In genomic region chr9:55482116-55482515, GRCm38 (mm10) we compare ENCODE assay signal across 15 mouse cellular contexts. TPM values are rescaled to one million over a fixed set of nuclear protein-coding genes. Genes with fewer than 3 reads are reported as not detected.
DNase-seq lines count a peak whose midpoint lies in the region; ATAC-seq and TF ChIP-seq lines count a peak whose summit lies in the region.
"Had no signal": no experiment of that assay in that cellular context is flagged by ENCODE, and none has a peak within 500 bp of the region (broad histone marks: within the 10 kb centered on the region; RNA-seq: fewer than 3 reads in every experiment).

No protein-coding gene starts in this region.

- no peaks in the 10 kb centered on the region for H3K4me1 ChIP-seq in kidney, adult 2 months (ENCODE audit: control insufficient read depth, insufficient read depth, low read length)
- H3K4me1 ChIP-seq in kidney, embryonic 14.5 days (ENCODE audit: control insufficient read depth, insufficient read depth, low read length) = no peaks in the 10 kb centered on the region
- H3K4me1 ChIP-seq in midbrain, embryonic 14.5 days (ENCODE audit: control insufficient read depth, insufficient read depth, low read length) = no peaks in the 10 kb centered on the region
- H3K4me1 ChIP-seq: heart, embryonic 10.5 days; hindbrain, embryonic 15.5 days; midbrain, embryonic 13.5 days had no signal

- no peak overlapping the region for H3K4me2 ChIP-seq in kidney, embryonic 14.5 days (replicated peaks; ENCODE audit: low read depth, low read length)
- H3K4me2 ChIP-seq in midbrain, embryonic 14.5 days (ENCODE audit: low read length) = no peak overlapping the region
- H3K4me2 ChIP-seq: hindbrain, embryonic 15.5 days; midbrain, embryonic 13.5 days had no signal

- peak; percentile 40 for DNase-seq in adrenal gland, postnatal 14 days
- no peak for DNase-seq in adrenal gland, postnatal 4 days (ENCODE audit: low spot score in 2 of 2)
- peak; percentile 57 for DNase-seq in kidney, adult 2 months
- DNase-seq in lung, postnatal 10 days = peak; percentile 13
- DNase-seq in lung, postnatal 4 days = no peak
- DNase-seq in kidney, postnatal 36 days = peak; percentile 41 to 42
- no peak for DNase-seq in midbrain, embryonic 14.5 days
- DNase-seq: cerebellum, adult 9-11 months; lung, postnatal 14 days had no signal

- H3K36me3 ChIP-seq in kidney, adult 2 months (ENCODE audit: control insufficient read depth, insufficient read depth, low read length) = peaks cover 2% of the 10 kb centered on the region
- peaks cover 19% of the 10 kb centered on the region; the same call in 1 of the 2 replicates for H3K36me3 ChIP-seq in kidney, embryonic 14.5 days (ENCODE audit: control insufficient read depth, insufficient read depth, low read length)
- peaks cover 8% of the 10 kb centered on the region; the same call in 1 of the 2 replicates for H3K36me3 ChIP-seq in midbrain, embryonic 14.5 days (ENCODE audit: control insufficient read depth, insufficient read depth, low read length)
- H3K36me3 ChIP-seq: midbrain, embryonic 13.5 days had no signal

- H3K27ac ChIP-seq in kidney, adult 2 months (ENCODE audit: insufficient read depth, low read depth, low read length) = no peak overlapping the region
- no peak overlapping the region for H3K27ac ChIP-seq in kidney, embryonic 14.5 days (ENCODE audit: low read depth, low read length)
- no peak overlapping the region for H3K27ac ChIP-seq in midbrain, embryonic 14.5 days (replicated peaks; ENCODE audit: low read depth, low read length)
- H3K27ac ChIP-seq: heart, embryonic 10.5 days; hindbrain, embryonic 15.5 days; midbrain, embryonic 13.5 days had no signal

- no peak for TF ChIP-seq POLR2A in kidney, adult 2 months (IDR thresholded peaks at IDR 0.05; ENCODE audit: low read depth, low read length)

- WGBS in kidney, adult 2 months = 34% methylated on average over 2 of the region's 2 CpGs
- WGBS in kidney, embryonic 14.5 days = 48% methylated on average over 2 of the region's 2 CpGs
- 80% methylated on average over 2 of the region's 2 CpGs for WGBS in midbrain, embryonic 14.5 days

- TF ChIP-seq CTCF in kidney, adult 2 months (conservative IDR thresholded peaks at IDR 0.05; ENCODE audit: insufficient read depth, insufficient read length, low read depth, low read length) = no peak

- ATAC-seq in kidney, embryonic 14.5 days (ENCODE audit: low FRiP score, low TSS enrichment) = no peak
- ATAC-seq in midbrain, embryonic 14.5 days (ENCODE audit: low FRiP score, low TSS enrichment) = no peak
- ATAC-seq: midbrain, embryonic 13.5 days had no signal

- no peak overlapping the region for H3K9ac ChIP-seq in kidney, embryonic 14.5 days (ENCODE audit: low read depth, low read length)
- H3K9ac ChIP-seq in midbrain, embryonic 14.5 days (replicated peaks; ENCODE audit: low read length) = no peak overlapping the region
- H3K9ac ChIP-seq: hindbrain, embryonic 15.5 days; midbrain, embryonic 13.5 days had no signal

- no peaks in the 10 kb centered on the region for H3K9me3 ChIP-seq in kidney, embryonic 14.5 days (ENCODE audit: control insufficient read depth, low read length)
- H3K9me3 ChIP-seq in midbrain, embryonic 14.5 days (ENCODE audit: control insufficient read depth, low read length) = no peaks in the 10 kb centered on the region
- H3K9me3 ChIP-seq: heart, embryonic 10.5 days; hindbrain, embryonic 15.5 days; midbrain, embryonic 13.5 days had no signal

- H3K27me3 ChIP-seq in kidney, adult 2 months (replicated peaks; ENCODE audit: control insufficient read depth, insufficient read depth, low read length) = no peaks in the 10 kb centered on the region
- no peaks in the 10 kb centered on the region for H3K27me3 ChIP-seq in kidney, embryonic 14.5 days (ENCODE audit: control insufficient read depth, insufficient read depth, low read length)
- no peaks in the 10 kb centered on the region for H3K27me3 ChIP-seq in midbrain, embryonic 14.5 days (ENCODE audit: control insufficient read depth, insufficient read depth, low read length)
- H3K27me3 ChIP-seq: hindbrain, embryonic 15.5 days; midbrain, embryonic 13.5 days had no signal

- H3K4me3 ChIP-seq in kidney, adult 2 months (ENCODE audit: insufficient read depth, low read depth, low read length) = no peak overlapping the region
- H3K4me3 ChIP-seq in kidney, embryonic 14.5 days (ENCODE audit: low read length) = no peak overlapping the region
- H3K4me3 ChIP-seq in midbrain, embryonic 14.5 days (replicated peaks; ENCODE audit: low read depth, low read length) = no peak overlapping the region
- H3K4me3 ChIP-seq: heart, embryonic 10.5 days; hindbrain, embryonic 15.5 days; midbrain, embryonic 13.5 days had no signal

RNA-seq across cellular contexts. Expression of gene Etfa, which starts 29.9 kb away (rescaled TPM):
- 1,170 and 1,175 TPM in 2 replicates for total RNA-seq in adrenal gland, postnatal 14 days (2021)
- 100 to 1,000 TPM; 408 to 465 TPM for total RNA-seq in adrenal gland, postnatal 4 days (2021)
- 157 and 192 TPM in 2 replicates for polyA plus RNA-seq in kidney, adult 2 months (2012; rRNA removed)
- polyA plus RNA-seq in kidney, embryonic 14.5 days (2014; fragmentation: Nextera tagmentation; extraction: Ambion mirVana) = 189 and 190 TPM in 2 replicates
- polyA plus RNA-seq in midbrain, embryonic 14.5 days (2014; fragmentation: Nextera tagmentation; extraction: Ambion mirVana) = 75.6 and 94.1 TPM in 2 replicates

RNA-seq across cellular contexts. Expression of gene Isl2, which starts 56.4 kb away (rescaled TPM):
- total RNA-seq in adrenal gland, postnatal 14 days (2021) = not detected in 2 replicates
- not detected for total RNA-seq in adrenal gland, postnatal 4 days (2021)
- 0.05 TPM in 1 of 2 replicates, not detected in the other for polyA plus RNA-seq in kidney, adult 2 months (2012; rRNA removed)
- polyA plus RNA-seq in kidney, embryonic 14.5 days (2014; fragmentation: Nextera tagmentation; extraction: Ambion mirVana) = not detected in 2 replicates
- 3.6 and 4.2 TPM in 2 replicates for polyA plus RNA-seq in midbrain, embryonic 14.5 days (2014; fragmentation: Nextera tagmentation; extraction: Ambion mirVana)
- total RNA-seq: left cerebral cortex, postnatal 25 days; liver, adult 2 months had no signal
- polyA plus RNA-seq: liver, adult 2 months had no signal

Comparison
In these comparisons a context has a peak if more than half of its experiments do, and no peak if none do; other contexts are left out.
1. DNase-seq: peak in adrenal gland, postnatal 14 days (single experiment), kidney, adult 2 months (single experiment), lung, postnatal 10 days (single experiment) and kidney, postnatal 36 days (2 of 2); none in adrenal gland, postnatal 4 days (0 of 2), lung, postnatal 4 days (0 of 2) and midbrain, embryonic 14.5 days (single experiment).